19 mouse cellular contexts compared by ENCODE assay signal in genomic region chr2:103312640-103313039, GRCm38 (mm10). TPM values are rescaled to one million over a fixed set of nuclear protein-coding genes. Genes with fewer than 3 reads are reported as not detected.
"Had no signal": no experiment of that assay in that cellular context is flagged by ENCODE, and none has a peak within 500 bp of the region (broad histone marks: within the 10 kb centered on the region; RNA-seq: fewer than 3 reads in every experiment).

No protein-coding gene starts in this region.

- H3K4me3 ChIP-seq: lung, embryonic 15.5 days; megakaryocyte, embryonic 14.5 days; midbrain, embryonic 13.5 days; midbrain, embryonic 15.5 days; neural tube, embryonic 12.5 days; stomach, embryonic 15.5 days had no signal

- H3K9ac ChIP-seq: lung, embryonic 15.5 days; midbrain, embryonic 13.5 days; midbrain, embryonic 15.5 days; neural tube, embryonic 12.5 days; stomach, embryonic 15.5 days had no signal

- H3K36me3 ChIP-seq: lung, embryonic 15.5 days; midbrain, embryonic 13.5 days; midbrain, embryonic 15.5 days; neural tube, embryonic 12.5 days; stomach, embryonic 15.5 days had no signal

- H3K4me2 ChIP-seq: lung, embryonic 15.5 days; midbrain, embryonic 11.5 days; midbrain, embryonic 13.5 days; midbrain, embryonic 15.5 days; neural tube, embryonic 12.5 days; stomach, embryonic 15.5 days had no signal

- H3K27ac ChIP-seq: lung, embryonic 15.5 days; macrophage; midbrain, embryonic 13.5 days; midbrain, embryonic 15.5 days; neural tube, embryonic 12.5 days; stomach, embryonic 15.5 days; stomach, postnatal 0 days had no signal

- H3K27me3 ChIP-seq: lung, embryonic 15.5 days; midbrain, embryonic 13.5 days; midbrain, embryonic 15.5 days; neural tube, embryonic 12.5 days; stomach, embryonic 15.5 days had no signal

- H3K4me1 ChIP-seq: lung, embryonic 15.5 days; megakaryocyte, embryonic 14.5 days; midbrain, embryonic 13.5 days; midbrain, embryonic 15.5 days; neural tube, embryonic 12.5 days had no signal

- ATAC-seq: lung, postnatal 0 days; midbrain, embryonic 13.5 days; midbrain, embryonic 15.5 days had no signal

- H3K9me3 ChIP-seq: lung, embryonic 15.5 days; midbrain, embryonic 13.5 days; midbrain, embryonic 15.5 days; neural tube, embryonic 12.5 days; stomach, embryonic 15.5 days had no signal

- DNase-seq: lung, adult 2 months; lung, postnatal 14 days; lung, postnatal 36 days; right cerebral cortex, postnatal 14 days; thymus, adult 2 months; thymus, postnatal 25 days; thymus, postnatal 4 days had no signal

RNA-seq across cellular contexts. Expression of gene Ehf, which starts 9.6 kb away (rescaled TPM):
- total RNA-seq: megakaryocyte progenitor cell, adult 5-6 weeks had no signal
- polyA plus RNA-seq: midbrain, embryonic 11.5 days; neural tube, embryonic 12.5 days; neural tube, embryonic 14.5 days had no signal
